Mouse (Mus musculus): ENCODE measurements around the gene H2afv.
"Not testable (repeated sequence)": the region's sequence is repeated elsewhere in the genome, so short reads cannot be mapped to it uniquely, and the experiment has no call there.

Gene H2afv

GRCm38 (mm10) chr11:6415551-6416404, 28.5 kb downstream of the H2afv start:
- peak; percentile 90 for DNase-seq (ENCODE audit: low read depth, low spot score)

- no peak for DNase-seq (ENCODE audit: low read depth, low spot score)
These were observed 29.3 kb downstream of the H2afv start, which contains the start of gene Ppia for GRCm38 (mm10) chr11:6414751-6415550. Ppia (plus strand) TSS chr11:6415443.

GRCm38 (mm10) chr11:6413264-6413663, 31.0 kb downstream of the H2afv start:
- no peak for DNase-seq (ENCODE audit: low read depth, low spot score)

- DNase-seq (ENCODE audit: low read depth, low spot score): no peak
These were observed 32.6 kb downstream of the H2afv start for GRCm38 (mm10) chr11:6411684-6412083.

GRCm38 (mm10) chr11:6410755-6411154, 33.5 kb downstream of the H2afv start:
- DNase-seq (ENCODE audit: low read depth, low spot score): not testable (repeated sequence)

GRCm38 (mm10) chr11:6410050-6410602, 34.1 kb downstream of the H2afv start:
- no peak for DNase-seq (ENCODE audit: low read depth, low spot score)

GRCm38 (mm10) chr11:6407162-6407621, 37.1 kb downstream of the H2afv start:
- DNase-seq (ENCODE audit: low read depth, low spot score): no peak

GRCm38 (mm10) chr11:6406251-6407161, 37.7 kb downstream of the H2afv start:
- no peak for DNase-seq (ENCODE audit: low read depth, low spot score)

- no peak for DNase-seq (ENCODE audit: low read depth, low spot score)
These were observed 38.6 kb downstream of the H2afv start for GRCm38 (mm10) chr11:6405591-6406081.

- DNase-seq (ENCODE audit: low read depth, low spot score): no peak
These were observed 39.3 kb downstream of the H2afv start for GRCm38 (mm10) chr11:6404699-6405566.

GRCm38 (mm10) chr11:6403830-6404405, 40.3 kb downstream of the H2afv start:
- no peak for DNase-seq (ENCODE audit: low read depth, low spot score)

GRCm38 (mm10) chr11:6402515-6403510, 41.4 kb downstream of the H2afv start:
- no peak for DNase-seq (ENCODE audit: low read depth, low spot score)

GRCm38 (mm10) chr11:6398141-6398540, 46.1 kb downstream of the H2afv start:
- DNase-seq (ENCODE audit: low read depth, low spot score): no peak

GRCm38 (mm10) chr11:6395565-6395964, 48.7 kb downstream of the H2afv start:
- DNase-seq (ENCODE audit: low read depth, low spot score): no peak

- DNase-seq (ENCODE audit: low read depth, low spot score): no peak
These were observed 50.4 kb downstream of the H2afv start for GRCm38 (mm10) chr11:6393866-6394265.

GRCm38 (mm10) chr11:6392857-6393256, 51.4 kb downstream of the H2afv start:
- no peak for DNase-seq (ENCODE audit: low read depth, low spot score)

GRCm38 (mm10) chr11:6391516-6392276, 52.5 kb downstream of the H2afv start:
- DNase-seq (ENCODE audit: low read depth, low spot score): no peak
